Mouse (Mus musculus): ENCODE results near the gene Uhmk1. TPM values are rescaled to one million over a fixed set of nuclear protein-coding genes. Genes with fewer than 3 reads are reported as not detected.
"Not testable (repeated sequence)": the region's sequence is repeated elsewhere in the genome, so short reads cannot be mapped to it uniquely, and the experiment has no call there.

Gene Uhmk1
- polyA plus RNA-seq (2012; rRNA removed), result 13.0 and 18.3 TPM in 2 replicates

GRCm38 (mm10) chr1:170214757-170215522 lies at the start of gene Uhmk1:
Gene Uhmk1 (minus strand): TSS chr1:170215397.
- H3K4me3 ChIP-seq (replicated peaks; ENCODE audit: extremely low read depth, low read depth, low read length), result peak within 1 kb of the TSS; percentile 75
- DNase-seq, result peak; percentile 85
- TF ChIP-seq POLR2A (IDR thresholded peaks at IDR 0.05; ENCODE audit: borderline replicate concordance, extremely low read depth, low read depth, low read length) (peak; percentile 56; the same call in 1 of the 2 replicates), CTCF (IDR thresholded peaks at IDR 0.05; ENCODE audit: insufficient read depth, low read length) (no peak)
- peaks cover 2% of the 10 kb centered on the region; the same call in 1 of the 2 replicates for H3K4me1 ChIP-seq (ENCODE audit: control insufficient read depth, insufficient read depth, low read length)
- under 1% methylated on average over 70 of the region's 70 CpGs for WGBS

- WGBS, result 8% methylated on average over 32 of the region's 32 CpGs
- 0 out of 2 replicates have a peak, but pooled peaks cover 2% of the 10 kb centered on the region for H3K4me1 ChIP-seq (ENCODE audit: control insufficient read depth, insufficient read depth, low read length)
- peak; percentile 77 for DNase-seq
- TF ChIP-seq CTCF (IDR thresholded peaks at IDR 0.05; ENCODE audit: insufficient read depth, low read length), result no peak
- peak; percentile 74; the same call in 1 of the 2 replicates for TF ChIP-seq POLR2A (IDR thresholded peaks at IDR 0.05; ENCODE audit: borderline replicate concordance, extremely low read depth, low read depth, low read length)
- peak overlapping the region; percentile 69 for H3K4me3 ChIP-seq (replicated peaks; ENCODE audit: extremely low read depth, low read depth, low read length)
These were observed 40.3 kb upstream of the Uhmk1 start for GRCm38 (mm10) chr1:170255560-170255910.

- 30% methylated on average over 30 of the region's 30 CpGs for WGBS
- TF ChIP-seq POLR2A (IDR thresholded peaks at IDR 0.05; ENCODE audit: borderline replicate concordance, extremely low read depth, low read depth, low read length), result no peak
- no peak for TF ChIP-seq CTCF (IDR thresholded peaks at IDR 0.05; ENCODE audit: insufficient read depth, low read length)
These were observed 39.8 kb upstream of the Uhmk1 start for GRCm38 (mm10) chr1:170254893-170255559.

GRCm38 (mm10) chr1:170245016-170245415 lies 29.8 kb upstream of the Uhmk1 start:
- no peak overlapping the region for H3K4me3 ChIP-seq (replicated peaks; ENCODE audit: extremely low read depth, low read depth, low read length)
- no peaks in the 10 kb centered on the region for H3K4me1 ChIP-seq (ENCODE audit: control insufficient read depth, insufficient read depth, low read length)
- WGBS, result 82% methylated on average over 3 of the region's 3 CpGs
- DNase-seq, result no peak
- TF ChIP-seq POLR2A (IDR thresholded peaks at IDR 0.05; ENCODE audit: borderline replicate concordance, extremely low read depth, low read depth, low read length) (no peak), CTCF (IDR thresholded peaks at IDR 0.05; ENCODE audit: insufficient read depth, low read length) (no peak)

More at GRCm38 (mm10) chr1:170254893-170255559, 39.8 kb upstream of the Uhmk1 start:
- Histone ChIP-seq H3K4me3 (replicated peaks; ENCODE audit: extremely low read depth, low read depth, low read length) (peak overlapping the region; percentile 69), H3K4me1 (ENCODE audit: control insufficient read depth, insufficient read depth, low read length) (0 out of 2 replicates have a peak, but pooled peaks cover 2% of the 10 kb centered on the region)
- DNase-seq, result no peak

GRCm38 (mm10) chr1:170232688-170233087 lies 17.5 kb upstream of the Uhmk1 start, which contains the start of gene Sh2d1b2:
Gene Sh2d1b2 (plus strand): TSS chr1:170232749.
- 55% methylated on average over 6 of the region's 6 CpGs for WGBS

GRCm38 (mm10) chr1:170223276-170223675 lies 8.1 kb upstream of the Uhmk1 start:
- DNase-seq, result no peak
- 76% methylated on average over 2 of the region's 2 CpGs for WGBS
- no peak overlapping the region for H3K4me3 ChIP-seq (replicated peaks; ENCODE audit: extremely low read depth, low read depth, low read length)
- TF ChIP-seq POLR2A (IDR thresholded peaks at IDR 0.05; ENCODE audit: borderline replicate concordance, extremely low read depth, low read depth, low read length) (no peak), CTCF (IDR thresholded peaks at IDR 0.05; ENCODE audit: insufficient read depth, low read length) (no peak)
- H3K4me1 ChIP-seq (ENCODE audit: control insufficient read depth, insufficient read depth, low read length), result no peaks in the 10 kb centered on the region

More at GRCm38 (mm10) chr1:170232688-170233087, 17.5 kb upstream of the Uhmk1 start, which contains the start of gene Sh2d1b2:
- not testable (repeated sequence) for H3K4me1 ChIP-seq (ENCODE audit: control insufficient read depth, insufficient read depth, low read length); DNase-seq; H3K4me3 ChIP-seq (replicated peaks; ENCODE audit: extremely low read depth, low read depth, low read length)

GRCm38 (mm10) chr1:170220351-170220750 lies 5.2 kb upstream of the Uhmk1 start:
- no peak for DNase-seq
- Histone ChIP-seq H3K4me3 (replicated peaks; ENCODE audit: extremely low read depth, low read depth, low read length) (no peak overlapping the region), H3K4me1 (ENCODE audit: control insufficient read depth, insufficient read depth, low read length) (no peaks in the 10 kb centered on the region)
- TF ChIP-seq CTCF (IDR thresholded peaks at IDR 0.05; ENCODE audit: insufficient read depth, low read length) (no peak), POLR2A (IDR thresholded peaks at IDR 0.05; ENCODE audit: borderline replicate concordance, extremely low read depth, low read depth, low read length) (no peak)

- Histone ChIP-seq H3K4me1 (ENCODE audit: control insufficient read depth, insufficient read depth, low read length) (peaks cover 2% of the 10 kb centered on the region; the same call in 1 of the 2 replicates), H3K4me3 (replicated peaks; ENCODE audit: extremely low read depth, low read depth, low read length) (no peak overlapping the region)
- DNase-seq, result no peak
- TF ChIP-seq CTCF (IDR thresholded peaks at IDR 0.05; ENCODE audit: insufficient read depth, low read length), result no peak
- TF ChIP-seq POLR2A (IDR thresholded peaks at IDR 0.05; ENCODE audit: borderline replicate concordance, extremely low read depth, low read depth, low read length), result no peak
- 80% methylated on average over 6 of the region's 6 CpGs for WGBS
These were observed 3.1 kb upstream of the Uhmk1 start for GRCm38 (mm10) chr1:170218091-170218884.

- DNase-seq, result no peak
- peak overlapping the region; percentile 75 for H3K4me3 ChIP-seq (replicated peaks; ENCODE audit: extremely low read depth, low read depth, low read length)
- H3K4me1 ChIP-seq (ENCODE audit: control insufficient read depth, insufficient read depth, low read length), result peaks cover 2% of the 10 kb centered on the region; the same call in 1 of the 2 replicates
- WGBS, result 55% methylated on average over 3 of the region's 3 CpGs
- TF ChIP-seq POLR2A (IDR thresholded peaks at IDR 0.05; ENCODE audit: borderline replicate concordance, extremely low read depth, low read depth, low read length), result no peak
- TF ChIP-seq CTCF (IDR thresholded peaks at IDR 0.05; ENCODE audit: insufficient read depth, low read length), result no peak
These were observed 393 bp upstream of the Uhmk1 start for GRCm38 (mm10) chr1:170215590-170215989.

Data from lung, adult 2 months (tissue).